Mouse (Mus musculus) stomach, embryonic 14.5 days (tissue): ENCODE results near the gene Hesx1. TPM values are rescaled to one million over a fixed set of nuclear protein-coding genes. Genes with fewer than 3 reads are reported as not detected.
"Not testable (repeated sequence)": the region's sequence is repeated elsewhere in the genome, so short reads cannot be mapped to it uniquely, and the experiment has no call there.

Source experiments
- ATAC-seq: fragments of 200-750 bp; cut with Nextera tagmentation; 2 replicates; pipeline ENCODE4 v1.8.0; 2017; ENCODE audit warnings: low read depth, moderate TSS enrichment; ENCODE audit not compliant: insufficient number of reproducible peaks, insufficient read depth, low FRiP score
- H3K27ac ChIP-seq: fragments of 300-500 bp; sonication (generic); 2 replicates; pipeline ENCODE4 v1.5.1; 2014; ENCODE audit warnings: mild to moderate bottlenecking, low read length, moderate library complexity, mixed read lengths
- H3K27me3 ChIP-seq: fragments of 300-500 bp; sonication (generic); 2 replicates; pipeline ENCODE4 v1.6.1; 2014; ENCODE audit warnings: low read length, control low read depth, mixed read lengths; ENCODE audit not compliant: control insufficient read depth, insufficient read depth
- H3K36me3 ChIP-seq: fragments of 300-500 bp; sonication (generic); 2 replicates; pipeline ENCODE4 v1.6.1; 2014; ENCODE audit warnings: mild to moderate bottlenecking, control low read depth, low read length, moderate library complexity, mixed read lengths; ENCODE audit not compliant: control insufficient read depth, insufficient read depth
- H3K4me1 ChIP-seq: fragments of 300-500 bp; sonication (generic); 2 replicates; pipeline ENCODE4 v1.6.1; 2014; ENCODE audit warnings: low read length, control low read depth, mixed read lengths; ENCODE audit not compliant: control insufficient read depth, insufficient read depth
- H3K4me2 ChIP-seq: fragments of 300-500 bp; sonication (generic); replicated peaks from 2 replicates; pipeline ENCODE4 v1.6.1; 2014; ENCODE audit warnings: low read depth, low read length, control low read depth
- H3K4me3 ChIP-seq: fragments of 300-500 bp; sonication (generic); 2 replicates; pipeline ENCODE4 v1.5.1; 2014; ENCODE audit warnings: low read depth, low read length, control low read depth
- H3K9ac ChIP-seq: fragments of 300-500 bp; sonication (generic); replicated peaks from 2 replicates; pipeline ENCODE4 v1.6.1; 2014; ENCODE audit warnings: low read depth, mild to moderate bottlenecking, control low read depth, low read length, moderate library complexity, mixed read lengths
- H3K9me3 ChIP-seq: fragments of 300-500 bp; sonication (generic); 2 replicates; pipeline ENCODE4 v1.6.1; 2016; ENCODE audit warnings: low read depth, low read length, control low read depth; ENCODE audit not compliant: control insufficient read depth
- WGBS: fragments of 180-500 bp; shearing (Covaris S2); extraction: QIAGEN DNeasy Blood & Tissue Kit; methylation state at CpG from one replicate; pipeline ENCODE4 v1.1.7; 2014; 5-methylcytosine and 5-hydroxymethylcytosine counted together
- polyA plus RNA-seq: library from polyadenylated mRNA; unstranded; fragments of >200 nt; fragmentation: Nextera tagmentation; extraction: Ambion mirVana; gene quantifications from 2 replicates; pipeline ENCODE4 v1.2.1, GENCODE M21; 2014

Gene Hesx1
- not detected in 2 replicates for polyA plus RNA-seq

DNA sequence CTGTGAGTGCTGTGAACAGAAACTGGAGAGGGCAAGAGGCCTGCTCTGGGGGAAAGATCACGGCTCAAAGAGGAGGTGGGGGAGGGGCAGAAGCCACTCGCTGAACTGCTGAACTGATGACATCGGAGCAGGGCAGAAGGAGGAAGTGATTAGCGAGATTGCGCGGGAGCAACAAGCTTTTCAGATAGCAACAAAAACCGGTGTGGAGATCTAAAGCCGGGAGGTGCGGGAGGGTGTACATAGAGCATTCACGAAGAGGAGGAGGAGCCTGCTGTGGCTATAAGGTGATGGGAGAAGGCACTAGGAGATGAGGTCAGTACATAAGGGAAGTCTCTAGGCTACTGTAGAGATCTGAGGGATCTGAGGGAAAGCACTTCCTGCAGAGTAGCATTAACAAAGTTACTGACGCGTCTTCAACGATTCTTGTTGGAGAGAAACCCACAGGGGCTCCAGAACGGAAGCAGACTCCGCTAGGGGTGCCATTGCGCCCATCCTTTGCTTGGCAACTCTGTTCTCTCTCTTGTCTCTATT lies at the start of gene Hesx1:
Hesx1 (plus strand) TSS at position 206 of the 531 bp plus-strand sequence.
- peak within 1 kb of the TSS; percentile 57 for H3K4me2 ChIP-seq
- peak within 1 kb of the TSS; percentile 10 for H3K4me3 ChIP-seq
- no peak within 1 kb of the TSS for H3K9ac ChIP-seq
- H3K4me1 ChIP-seq, result peaks cover 10% of the 10 kb centered on the region; the same call in 1 of the 2 replicates
- H3K36me3 ChIP-seq, result no peaks in the 10 kb centered on the region
- ATAC-seq, result no peak
- 0 out of 2 replicates have a peak within 1 kb of the TSS, but pooled peaks have one; percentile 16 for H3K27ac ChIP-seq
- no peaks in the 10 kb centered on the region for H3K27me3 ChIP-seq
- 7% methylated on average over 16 of the region's 16 CpGs for WGBS
- H3K9me3 ChIP-seq, result no peaks in the 10 kb centered on the region

- H3K4me2 ChIP-seq, H3K9ac ChIP-seq, H3K4me1 ChIP-seq, H3K27ac ChIP-seq, H3K9me3 ChIP-seq, ATAC-seq, H3K4me3 ChIP-seq, H3K27me3 ChIP-seq: not testable (repeated sequence)
- peaks cover 21% of the 10 kb centered on the region for H3K36me3 ChIP-seq
- 90% methylated on average over 2 of the region's 2 CpGs for WGBS
Observed at GRCm38 (mm10) chr14:26956139-26956538, 38.1 kb upstream of the Hesx1 start.

DNA sequence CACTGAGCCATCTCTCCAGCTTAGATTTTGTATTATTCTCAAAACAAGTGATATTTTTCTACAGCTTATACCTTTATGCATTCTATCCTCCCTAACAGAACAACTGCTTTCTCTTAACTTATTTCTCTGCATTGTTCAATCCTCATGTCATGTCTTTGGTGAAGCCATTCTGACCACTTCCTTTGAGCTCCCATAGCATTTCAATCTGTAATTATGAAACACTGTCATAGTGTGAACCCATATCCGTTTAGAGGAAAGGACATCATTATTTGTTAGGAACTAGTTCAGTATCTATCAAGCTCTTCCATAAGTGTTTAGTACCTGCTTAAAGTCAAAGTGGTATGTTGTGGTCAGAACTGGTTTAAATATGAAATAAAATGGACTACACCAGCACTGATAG lies 33.7 kb upstream of the Hesx1 start:
- H3K4me1 ChIP-seq, result no peaks in the 10 kb centered on the region
- WGBS, result 89% methylated on average over 1 of the region's 1 CpGs
- no peak for ATAC-seq
- no peak overlapping the region for H3K27ac ChIP-seq
- no peaks in the 10 kb centered on the region for H3K27me3 ChIP-seq
- no peaks in the 10 kb centered on the region for H3K9me3 ChIP-seq
- H3K9ac ChIP-seq, result no peak overlapping the region
- H3K4me3 ChIP-seq, result no peak overlapping the region
- peaks cover 18% of the 10 kb centered on the region for H3K36me3 ChIP-seq
- no peak overlapping the region for H3K4me2 ChIP-seq

GRCm38 (mm10) chr14:26969164-26969563 lies 25.1 kb upstream of the Hesx1 start:
- Histone ChIP-seq H3K4me3 (peak overlapping the region; percentile 75), H3K27ac (no peak overlapping the region; the same call in 1 of the 2 replicates), H3K27me3 (no peaks in the 10 kb centered on the region), H3K4me2 (peak overlapping the region; percentile 69), H3K36me3 (no peaks in the 10 kb centered on the region; the same call in 1 of the 2 replicates), H3K4me1 (peaks cover 9% of the 10 kb centered on the region; the same call in 1 of the 2 replicates), H3K9me3 (no peaks in the 10 kb centered on the region), H3K9ac (peak overlapping the region; percentile 66)
- no peak for ATAC-seq
- WGBS, result 61% methylated on average over 3 of the region's 3 CpGs

DNA sequence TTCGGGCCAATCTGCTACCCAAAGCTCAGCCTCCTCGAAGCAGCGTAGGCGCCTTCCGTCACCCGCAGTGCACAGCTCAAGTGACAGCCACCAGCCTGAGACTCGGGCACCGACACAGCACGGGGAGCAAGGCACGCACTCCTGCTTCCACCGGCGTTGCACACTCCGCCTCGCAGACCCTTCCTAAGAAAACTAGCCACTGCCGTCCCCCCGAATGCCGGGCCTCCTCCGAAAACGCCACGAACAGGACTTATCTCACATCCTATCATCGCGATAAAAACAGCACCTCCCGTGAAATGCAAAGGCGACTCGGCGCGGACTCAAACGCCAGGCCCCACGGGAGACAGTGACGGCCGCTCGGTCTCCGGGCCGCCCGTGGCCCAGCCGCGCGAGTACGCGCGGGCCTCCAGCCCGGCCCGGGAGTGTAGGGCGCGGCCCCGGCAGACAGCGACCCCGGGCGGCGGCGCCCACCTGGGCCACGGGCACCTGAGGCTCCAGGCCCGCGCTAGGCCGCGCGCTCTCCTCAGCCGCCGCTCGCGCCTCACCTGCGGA lies 24.3 kb upstream of the Hesx1 start:
- Histone ChIP-seq H3K4me2 (peak overlapping the region; percentile 69), H3K27ac (peak overlapping the region; percentile 82), H3K27me3 (no peaks in the 10 kb centered on the region), H3K36me3 (no peaks in the 10 kb centered on the region), H3K4me1 (peaks cover 9% of the 10 kb centered on the region; the same call in 1 of the 2 replicates), H3K9me3 (no peaks in the 10 kb centered on the region), H3K4me3 (peak overlapping the region; percentile 75), H3K9ac (peak overlapping the region; percentile 66)
- WGBS, result under 1% methylated on average over 62 of the region's 62 CpGs
- peak; percentile 14; the same call in 1 of the 2 replicates for ATAC-seq

DNA sequence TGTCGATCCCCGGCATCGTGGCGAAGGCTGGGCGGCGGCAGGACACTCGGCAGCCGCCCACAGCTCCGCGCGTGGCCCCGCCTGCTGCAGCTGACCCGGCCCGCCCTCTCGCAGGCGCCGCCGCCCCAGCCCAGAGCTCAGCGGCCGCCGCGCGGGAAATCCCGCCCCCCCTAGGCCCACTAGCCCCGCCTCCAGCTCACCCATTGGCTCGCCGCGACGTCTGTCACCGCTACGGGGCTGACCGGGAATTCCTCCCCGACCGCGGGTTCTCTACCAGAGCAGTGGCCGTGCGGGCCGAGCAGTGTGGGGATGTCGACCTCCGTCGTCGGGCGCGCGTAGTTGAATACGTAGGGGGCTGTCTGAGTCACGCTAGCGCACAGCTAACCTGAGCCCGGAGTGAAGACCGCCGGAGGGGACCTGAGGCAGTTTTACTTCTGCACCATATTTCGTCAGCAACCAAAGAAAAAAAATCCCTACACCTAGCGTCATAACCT lies 23.7 kb upstream of the Hesx1 start:
- WGBS, result under 1% methylated on average over 45 of the region's 53 CpGs

DNA sequence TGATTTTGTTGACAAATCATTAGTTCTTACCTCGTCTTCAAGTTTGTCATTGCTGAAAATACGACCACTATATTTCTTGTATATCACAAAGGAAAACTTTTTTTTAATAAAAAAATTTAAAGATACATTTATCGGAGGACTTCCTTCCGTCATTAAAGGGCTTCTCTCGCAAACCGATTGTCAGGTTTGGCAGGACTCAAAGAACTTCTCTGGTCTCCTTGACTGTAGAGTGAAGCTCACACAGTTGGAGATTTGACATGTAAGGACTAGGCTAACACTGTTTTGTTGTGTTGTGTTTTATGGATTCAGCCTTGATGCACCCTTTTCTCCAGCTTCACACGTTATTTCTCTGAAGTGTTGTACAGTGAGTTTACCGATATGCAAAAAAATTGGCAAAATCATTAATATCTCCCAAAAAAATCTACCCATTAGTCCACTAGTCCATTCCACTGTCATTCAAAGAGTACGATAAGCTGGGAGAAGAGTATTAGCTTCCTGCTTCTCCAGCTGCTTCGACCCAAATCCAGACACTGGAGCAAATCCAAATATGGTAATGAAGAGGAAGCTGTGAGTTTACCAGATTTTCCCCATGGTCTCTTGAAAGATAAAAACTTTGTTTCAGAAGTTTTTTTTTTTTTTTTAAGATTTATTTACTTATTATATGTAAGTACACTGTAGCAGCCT lies 23.0 kb upstream of the Hesx1 start, which contains the start of gene Appl1:
Appl1 (minus strand) TSS at position 127 of the 684 bp plus-strand sequence.
- no peak for ATAC-seq
- no peaks in the 10 kb centered on the region for H3K36me3 ChIP-seq
- WGBS, result 40% methylated on average over 10 of the region's 10 CpGs
- peak within 1 kb of the TSS; percentile 75 for H3K4me3 ChIP-seq
- peak within 1 kb of the TSS; percentile 82 for H3K27ac ChIP-seq
- H3K4me2 ChIP-seq, result peak within 1 kb of the TSS; percentile 69
- peaks cover 9% of the 10 kb centered on the region; the same call in 1 of the 2 replicates for H3K4me1 ChIP-seq
- no peaks in the 10 kb centered on the region for H3K27me3 ChIP-seq
- H3K9me3 ChIP-seq, result no peaks in the 10 kb centered on the region
- H3K9ac ChIP-seq, result peak within 1 kb of the TSS; percentile 66

More for the DNA sequence above, 23.7 kb upstream of the Hesx1 start:
- H3K36me3 ChIP-seq, result no peaks in the 10 kb centered on the region
- peaks cover 9% of the 10 kb centered on the region; the same call in 1 of the 2 replicates for H3K4me1 ChIP-seq
- H3K27me3 ChIP-seq, result no peaks in the 10 kb centered on the region
- H3K27ac ChIP-seq, result peak overlapping the region; percentile 82
- ATAC-seq, result peak; percentile 98
- H3K4me3 ChIP-seq, result peak overlapping the region; percentile 75
- peak overlapping the region; percentile 69 for H3K4me2 ChIP-seq
- H3K9me3 ChIP-seq, result no peaks in the 10 kb centered on the region
- peak overlapping the region; percentile 66 for H3K9ac ChIP-seq

DNA sequence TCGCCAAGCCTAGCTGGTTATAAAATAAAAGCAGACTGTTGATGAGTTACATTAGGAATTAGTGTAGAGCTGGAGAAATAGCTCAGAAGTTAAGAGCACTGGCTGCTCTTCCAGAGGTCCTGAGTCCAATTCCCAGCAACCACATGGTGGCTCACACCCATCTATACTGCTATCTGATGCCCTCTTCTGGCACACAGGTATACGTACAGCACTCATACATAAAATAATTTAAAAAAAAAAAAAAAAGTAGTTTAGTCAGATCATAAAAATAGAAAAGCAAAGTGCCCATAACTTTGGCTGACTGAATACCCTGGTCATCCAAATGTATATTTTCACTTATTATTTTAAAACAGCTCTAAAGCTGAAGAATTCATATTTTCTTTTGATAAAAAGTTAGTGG lies 21.1 kb upstream of the Hesx1 start:
- H3K27ac ChIP-seq, result no peak overlapping the region
- no peak for ATAC-seq

More for the DNA sequence above, 21.1 kb upstream of the Hesx1 start:
- Histone ChIP-seq H3K4me3 (no peak overlapping the region), H3K9me3 (no peaks in the 10 kb centered on the region), H3K9ac (no peak overlapping the region), H3K27me3 (no peaks in the 10 kb centered on the region), H3K4me1 (peaks cover 9% of the 10 kb centered on the region; the same call in 1 of the 2 replicates), H3K4me2 (no peak overlapping the region), H3K36me3 (no peaks in the 10 kb centered on the region)
- WGBS, result 80% methylated on average over 2 of the region's 2 CpGs
